Mouse (Mus musculus) heart, embryonic 16.5 days (tissue): ENCODE data around the gene Spint5. TPM values are rescaled to one million over a fixed set of nuclear protein-coding genes. Genes with fewer than 3 reads are reported as not detected.
"Not testable (repeated sequence)": the region's sequence is repeated elsewhere in the genome, so short reads cannot be mapped to it uniquely, and the experiment has no call there.

ENCODE experiments used
- ATAC-seq: fragments of 200-750 bp; cut with Nextera tagmentation; replicated peaks from 2 replicates; pipeline ENCODE4 v1.8.0; 2017; ENCODE audit warnings: moderate number of reproducible peaks; ENCODE audit not compliant: insufficient read depth, low FRiP score; ENCODE audit errors: extremely low read depth
- H3K27ac ChIP-seq: fragments of 300-500 bp; sonication (generic); 2 replicates; pipeline ENCODE4 v1.5.1; 2014; ENCODE audit warnings: mild to moderate bottlenecking, low read length, control low read depth, moderate library complexity
- H3K27me3 ChIP-seq: fragments of 300-500 bp; sonication (generic); 2 replicates; pipeline ENCODE4 v1.6.1; 2014; ENCODE audit warnings: low read length, mixed read lengths; ENCODE audit not compliant: control insufficient read depth, insufficient read depth
- H3K36me3 ChIP-seq: fragments of 300-500 bp; sonication (generic); 2 replicates; pipeline ENCODE4 v1.6.1; 2014; ENCODE audit not compliant: control insufficient read depth, insufficient read depth
- H3K4me1 ChIP-seq: fragments of 300-500 bp; sonication (generic); 2 replicates; pipeline ENCODE4 v1.6.1; 2014; ENCODE audit warnings: low read length, mixed read lengths; ENCODE audit not compliant: control insufficient read depth, insufficient read depth
- H3K4me2 ChIP-seq: fragments of 300-500 bp; sonication (generic); 2 replicates; pipeline ENCODE4 v1.6.1; 2014; ENCODE audit warnings: low read depth, mild to moderate bottlenecking, control low read depth, low read length
- H3K4me3 ChIP-seq: fragments of 300-500 bp; sonication (generic); 2 replicates; pipeline ENCODE4 v1.5.1; 2014; ENCODE audit warnings: mild to moderate bottlenecking, control low read depth, low read length
- H3K9ac ChIP-seq: fragments of 300-500 bp; sonication (generic); 2 replicates; pipeline ENCODE4 v1.6.1; 2014; ENCODE audit warnings: low read length, control low read depth
- H3K9me3 ChIP-seq: fragments of 300-500 bp; sonication (generic); replicated peaks from 2 replicates; pipeline ENCODE4 v1.6.1; 2016; ENCODE audit warnings: low read length; ENCODE audit not compliant: control insufficient read depth
- WGBS: fragments of 180-500 bp; shearing (Covaris S2); extraction: QIAGEN DNeasy Blood & Tissue Kit; methylation state at CpG from one replicate; pipeline ENCODE4 v1.1.7; 2014; 5-methylcytosine and 5-hydroxymethylcytosine counted together
- polyA plus RNA-seq: library from polyadenylated mRNA; unstranded; fragments of >200 nt; fragmentation: Nextera tagmentation; extraction: Ambion mirVana; gene quantifications from 2 replicates; pipeline ENCODE4 v1.2.1, GENCODE M21; 2015

The Spint5 gene
- polyA plus RNA-seq, 1 experiment from 2014 or later: not detected

DNA sequence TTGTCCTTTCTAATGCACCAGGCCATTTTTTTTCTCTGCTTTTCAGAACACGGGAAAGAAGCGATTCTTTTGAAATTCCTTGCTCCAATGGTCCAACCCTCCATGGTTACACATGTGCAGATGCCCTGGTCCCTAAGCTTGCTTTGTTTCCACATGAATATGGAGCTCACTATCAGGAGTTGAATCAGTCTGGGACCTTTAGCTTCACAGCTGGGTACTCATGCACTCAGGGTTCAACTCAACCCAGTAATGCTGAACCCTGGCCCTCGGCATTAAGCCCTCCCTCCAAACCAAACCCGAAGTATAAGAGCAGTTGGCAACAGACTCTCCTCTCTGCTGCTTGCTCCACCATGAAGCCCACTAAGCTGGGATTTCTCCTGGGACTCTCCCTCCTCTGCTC, 16.9 kb upstream of the Spint5 start, which contains the start of gene Spint4:
TSS of gene Spint4 (plus strand) at position 301 of the 400 bp plus-strand sequence.
- no peak for ATAC-seq
- Histone ChIP-seq H3K27me3 (no peaks in the 10 kb centered on the region), H3K36me3 (no peaks in the 10 kb centered on the region), H3K4me3 (no peak within 1 kb of the TSS), H3K9me3 (no peaks in the 10 kb centered on the region), H3K4me1 (no peaks in the 10 kb centered on the region), H3K27ac (no peak within 1 kb of the TSS), H3K4me2 (no peak within 1 kb of the TSS), H3K9ac (no peak within 1 kb of the TSS)
- 79% methylated on average over 4 of the region's 4 CpGs for WGBS

- no peaks in the 10 kb centered on the region for H3K27me3 ChIP-seq
- no peak overlapping the region for H3K27ac ChIP-seq
- no peak overlapping the region for H3K9ac ChIP-seq
- peaks cover 3% of the 10 kb centered on the region; the same call in 1 of the 2 replicates for H3K9me3 ChIP-seq
- no peaks in the 10 kb centered on the region for H3K36me3 ChIP-seq
- H3K4me2 ChIP-seq: no peak overlapping the region
- no peaks in the 10 kb centered on the region for H3K4me1 ChIP-seq
- no peak for ATAC-seq
- no peak overlapping the region for H3K4me3 ChIP-seq
- 68% methylated on average over 5 of the region's 5 CpGs for WGBS
Observed at GRCm38 (mm10) chr2:164700959-164701358, 14.1 kb upstream of the Spint5 start.

DNA sequence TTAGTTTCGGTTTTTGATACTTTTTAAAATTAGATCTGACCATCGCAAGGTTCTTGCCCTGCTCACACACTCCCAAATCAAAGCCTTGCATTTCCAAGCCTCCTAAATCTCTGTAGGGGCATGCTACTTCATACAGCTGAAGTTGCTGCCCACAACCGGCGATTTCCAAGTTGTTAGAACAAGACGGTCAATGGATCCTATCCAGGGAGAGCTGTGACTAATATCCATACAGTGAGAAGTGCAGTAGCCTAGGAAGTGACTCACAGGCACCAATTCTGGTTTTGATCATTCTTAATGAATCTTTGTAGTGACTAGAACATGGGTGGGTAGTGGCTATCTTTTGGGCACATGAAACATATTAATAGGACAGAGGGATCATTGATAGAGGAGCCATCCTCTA, 13.3 kb upstream of the Spint5 start:
- WGBS: 78% methylated on average over 5 of the region's 5 CpGs
- Histone ChIP-seq H3K27me3 (no peaks in the 10 kb centered on the region), H3K4me1 (no peaks in the 10 kb centered on the region), H3K27ac (no peak overlapping the region), H3K9ac (no peak overlapping the region), H3K4me3 (no peak overlapping the region), H3K9me3 (peaks cover 3% of the 10 kb centered on the region; the same call in 1 of the 2 replicates), H3K4me2 (no peak overlapping the region), H3K36me3 (no peaks in the 10 kb centered on the region)
- ATAC-seq: no peak

DNA sequence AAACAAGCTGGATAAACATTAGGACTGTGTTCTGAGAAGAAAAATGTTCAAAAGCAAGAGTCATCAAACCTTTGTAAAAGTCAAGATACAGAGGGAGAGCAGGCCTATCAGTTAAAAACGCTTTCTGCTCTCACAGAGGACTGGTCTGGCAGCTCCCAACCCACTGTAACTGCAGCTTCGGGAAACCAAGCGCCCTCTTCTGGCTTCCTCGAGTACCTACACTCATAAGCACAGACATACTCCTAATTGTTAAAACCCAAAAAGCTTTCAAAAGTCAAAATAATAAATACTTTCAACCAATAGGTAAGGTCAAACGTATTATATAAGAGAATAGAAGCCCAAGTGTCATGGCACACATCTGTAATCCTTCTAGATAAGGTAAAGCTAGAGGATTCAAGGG, 10.9 kb upstream of the Spint5 start:
- Histone ChIP-seq H3K27ac (no peak overlapping the region), H3K36me3 (no peaks in the 10 kb centered on the region), H3K9ac (no peak overlapping the region), H3K4me2 (no peak overlapping the region), H3K4me3 (no peak overlapping the region), H3K9me3 (peaks cover 3% of the 10 kb centered on the region; the same call in 1 of the 2 replicates), H3K27me3 (no peaks in the 10 kb centered on the region), H3K4me1 (no peaks in the 10 kb centered on the region)
- ATAC-seq: no peak
- 79% methylated on average over 5 of the region's 5 CpGs for WGBS

DNA sequence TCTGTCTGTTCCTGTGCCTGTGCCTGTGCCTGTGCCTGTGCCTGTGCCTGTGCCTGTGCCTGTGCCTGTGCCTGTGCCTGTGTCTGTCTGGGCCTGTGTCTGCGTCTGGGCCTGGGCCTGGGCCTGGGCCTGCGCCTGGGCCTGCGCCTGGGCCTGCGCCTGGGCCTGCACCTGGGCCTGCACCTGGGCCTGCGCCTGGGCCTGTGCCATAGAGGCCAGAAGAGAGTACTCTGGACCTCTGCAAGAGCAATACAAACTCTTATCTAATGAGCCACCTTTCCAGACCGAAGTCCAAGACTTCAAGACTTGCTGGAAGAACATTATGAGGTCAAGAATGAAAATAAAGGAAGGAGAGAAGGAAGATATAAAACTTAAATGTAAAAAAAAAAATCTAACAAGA, 9.8 kb upstream of the Spint5 start:
- Histone ChIP-seq H3K9ac (no peak overlapping the region), H3K27me3 (no peaks in the 10 kb centered on the region; the same call in 1 of the 2 replicates), H3K27ac (no peak overlapping the region), H3K4me1 (no peaks in the 10 kb centered on the region), H3K4me3 (no peak overlapping the region), H3K36me3 (no peaks in the 10 kb centered on the region), H3K4me2 (no peak overlapping the region), H3K9me3 (peaks cover 3% of the 10 kb centered on the region; the same call in 1 of the 2 replicates)
- no peak for ATAC-seq
- 85% methylated on average over 6 of the region's 6 CpGs for WGBS

DNA sequence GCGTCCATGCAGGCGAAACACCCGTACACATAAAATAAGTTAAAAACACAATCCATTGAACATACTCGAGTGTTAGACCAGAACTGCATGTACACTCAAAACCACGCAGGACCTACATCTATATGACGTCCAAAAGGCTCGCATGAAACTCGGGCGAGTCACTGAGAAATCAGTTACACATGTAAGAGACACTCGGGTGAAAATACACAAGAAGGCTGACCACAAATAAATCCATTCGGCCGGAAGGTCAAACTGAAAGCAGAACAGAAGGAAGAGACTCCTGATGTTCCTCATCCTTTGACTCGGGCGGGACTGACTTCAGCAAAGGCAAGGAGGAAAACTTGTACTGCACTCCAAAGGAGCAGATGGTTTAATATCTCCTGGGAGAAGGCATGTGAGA, 9.1 kb upstream of the Spint5 start:
- Histone ChIP-seq H3K4me2 (no peak overlapping the region), H3K9me3 (peaks cover 3% of the 10 kb centered on the region; the same call in 1 of the 2 replicates), H3K9ac (no peak overlapping the region), H3K4me1 (no peaks in the 10 kb centered on the region), H3K36me3 (no peaks in the 10 kb centered on the region), H3K4me3 (no peak overlapping the region), H3K27me3 (no peaks in the 10 kb centered on the region; the same call in 1 of the 2 replicates), H3K27ac (no peak overlapping the region)
- ATAC-seq: no peak
- WGBS: 90% methylated on average over 14 of the region's 14 CpGs

- H3K4me2 ChIP-seq, H3K27me3 ChIP-seq, ATAC-seq, H3K4me3 ChIP-seq, H3K4me1 ChIP-seq, H3K36me3 ChIP-seq, H3K27ac ChIP-seq, H3K9ac ChIP-seq, H3K9me3 ChIP-seq: not testable (repeated sequence)
- WGBS: 88% methylated on average over 20 of the region's 23 CpGs
Observed at GRCm38 (mm10) chr2:164716194-164716786, 1.2 kb downstream of the Spint5 start.

GRCm38 (mm10) chr2:164723276-164723675, 8.2 kb downstream of the Spint5 start:
- no peak overlapping the region for H3K4me2 ChIP-seq
- H3K27ac ChIP-seq: no peak overlapping the region
- no peak overlapping the region for H3K4me3 ChIP-seq
- no peaks in the 10 kb centered on the region for H3K4me1 ChIP-seq
- H3K36me3 ChIP-seq: no peaks in the 10 kb centered on the region
- WGBS: 59% methylated on average over 4 of the region's 4 CpGs
- ATAC-seq: no peak
- H3K9ac ChIP-seq: no peak overlapping the region
- no peaks in the 10 kb centered on the region for H3K9me3 ChIP-seq
- H3K27me3 ChIP-seq: no peaks in the 10 kb centered on the region

DNA sequence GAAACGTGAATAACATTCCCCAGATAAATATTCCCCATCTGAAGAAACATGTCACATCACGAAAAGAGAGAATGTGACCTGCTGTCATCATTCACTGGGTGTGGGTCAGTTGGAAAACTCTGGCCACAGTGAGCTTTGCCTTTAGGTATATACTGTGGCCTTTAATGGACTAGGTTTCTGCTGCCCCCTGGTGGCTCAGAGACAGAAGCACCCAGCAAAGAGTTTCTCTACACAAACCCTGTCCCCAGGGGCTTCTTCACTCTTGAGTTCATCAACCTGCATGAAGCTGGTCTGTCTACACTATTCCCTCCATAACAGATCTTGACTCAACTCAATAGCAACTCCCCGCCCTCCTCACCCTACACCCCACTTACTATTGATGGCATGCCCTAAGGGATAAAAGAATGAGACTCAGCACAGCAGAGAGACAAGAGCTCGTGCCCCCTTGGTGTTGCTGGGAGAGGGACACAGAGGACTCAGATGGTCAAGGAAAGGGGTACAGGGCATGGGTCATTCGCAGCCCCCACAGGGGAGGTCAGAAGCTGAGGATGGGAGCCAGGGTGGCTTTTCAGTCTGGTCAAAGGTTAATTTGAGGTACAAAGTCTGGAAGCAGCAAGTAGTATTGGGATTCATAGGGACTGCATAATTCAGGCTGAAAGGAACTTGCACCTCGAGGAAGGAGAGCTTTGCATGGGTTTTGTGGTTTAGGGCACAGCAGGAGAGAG, 11.0 kb downstream of the Spint5 start:
- Histone ChIP-seq H3K36me3 (no peaks in the 10 kb centered on the region), H3K9me3 (no peaks in the 10 kb centered on the region), H3K9ac (no peak overlapping the region), H3K27me3 (no peaks in the 10 kb centered on the region), H3K27ac (no peak overlapping the region), H3K4me2 (no peak overlapping the region), H3K4me3 (no peak overlapping the region), H3K4me1 (no peaks in the 10 kb centered on the region)
- ATAC-seq: peak; percentile 28; the same call in 1 of the 2 replicates
- 17% methylated on average over 6 of the region's 6 CpGs for WGBS
